Comparison of ENCODE assay signal across 8 mouse cellular contexts in the genomic region with DNA sequence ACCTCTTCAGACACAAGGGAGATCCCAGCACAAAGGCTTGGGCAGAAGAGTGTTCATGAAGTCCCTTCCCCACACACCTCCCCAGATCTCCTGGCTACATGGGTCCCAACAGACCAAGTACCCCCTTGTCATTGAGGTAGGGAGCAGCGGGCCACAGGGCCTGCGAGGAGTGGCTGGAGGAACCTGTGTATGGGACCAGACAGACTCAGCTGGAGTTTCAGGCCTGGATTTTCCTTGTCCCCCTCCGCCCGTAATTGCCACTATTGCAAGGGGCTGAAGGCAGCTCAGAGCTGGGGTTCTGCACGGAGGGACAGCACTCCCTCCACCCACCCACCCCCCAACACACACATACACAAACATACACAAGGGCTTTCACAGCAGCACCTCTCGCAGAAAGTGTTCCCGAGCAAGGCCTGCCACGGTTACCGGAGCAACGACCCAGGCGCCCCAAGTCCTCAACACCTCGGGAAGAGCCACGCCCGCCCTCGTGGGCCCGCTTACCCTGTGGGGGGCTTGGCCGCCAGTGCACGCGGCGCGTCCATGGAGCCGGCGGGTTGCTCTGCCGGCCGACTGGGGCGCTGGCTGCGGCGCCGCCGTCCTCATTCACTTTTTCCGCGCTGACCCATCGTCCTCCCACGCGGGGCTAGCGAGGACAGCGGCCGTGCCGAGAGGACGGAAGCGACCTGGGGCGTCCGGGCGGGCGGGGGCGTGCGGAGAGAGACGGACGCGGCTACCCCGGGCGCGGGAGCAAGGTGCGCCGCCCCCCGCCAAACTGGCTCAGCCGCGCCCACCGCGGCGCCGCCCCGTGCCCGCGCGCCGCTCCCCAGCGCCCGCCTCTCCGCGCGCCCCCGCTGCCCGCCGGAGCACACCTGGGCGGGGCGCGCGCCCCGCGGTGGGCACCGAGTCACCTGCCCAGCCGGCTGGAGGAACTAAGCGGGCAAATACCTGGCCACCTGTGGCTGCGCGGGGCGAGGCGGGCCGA. TPM values are rescaled to one million over a fixed set of nuclear protein-coding genes. Genes with fewer than 3 reads are reported as not detected.
DNase-seq lines count a peak whose midpoint lies in the region; ATAC-seq lines count a peak whose summit lies in the region.

Gene Cobl (minus strand): TSS at position 780 of the 982 bp plus-strand sequence.

- peak; percentile 25 for DNase-seq in urinary bladder, adult 2 months (ENCODE audit: low spot score)
- DNase-seq in urinary bladder, postnatal 10 days (ENCODE audit: low spot score), result no peak
- DNase-seq in forebrain, embryonic 14.5 days (ENCODE audit: low spot score), result peak; percentile 50
- DNase-seq in left cerebral cortex, postnatal 36 days (ENCODE audit: low spot score in 2 of 2), result peak; percentile 50 to 65
- peak; percentile 30 for DNase-seq in urinary bladder, postnatal 14 days (ENCODE audit: low spot score)
- DNase-seq in spleen, postnatal 36 days (ENCODE audit: low spot score in 2 of 2), result no peak

- intact Hi-C loops in left cerebral cortex, postnatal 36 days (cut with DNase I), result no loop called here

- H3K9me3 ChIP-seq in forebrain, embryonic 14.5 days (replicated peaks; ENCODE audit: control insufficient read depth, low read length), result no peaks in the 10 kb centered on the region
- no peaks in the 10 kb centered on the region for H3K9me3 ChIP-seq in hindbrain, embryonic 13.5 days
- H3K9me3 ChIP-seq in midbrain, embryonic 12.5 days, result no peaks in the 10 kb centered on the region

- H3K27ac ChIP-seq in forebrain, embryonic 14.5 days (ENCODE audit: low read depth, low read length), result no peak within 1 kb of the TSS
- H3K27ac ChIP-seq in hindbrain, embryonic 13.5 days, result no peak within 1 kb of the TSS
- no peak within 1 kb of the TSS for H3K27ac ChIP-seq in midbrain, embryonic 12.5 days (replicated peaks)

- peak; percentile 59 for ATAC-seq in forebrain, embryonic 14.5 days
- peak; percentile 78 for ATAC-seq in hindbrain, embryonic 13.5 days (ENCODE audit: low FRiP score)
- peak; percentile 80 for ATAC-seq in midbrain, embryonic 12.5 days (ENCODE audit: low FRiP score, low read depth)

- peak within 1 kb of the TSS; percentile 91 for H3K4me2 ChIP-seq in forebrain, embryonic 14.5 days (ENCODE audit: low read length)
- peak within 1 kb of the TSS; percentile 92 for H3K4me2 ChIP-seq in hindbrain, embryonic 13.5 days
- peak within 1 kb of the TSS; percentile 95 for H3K4me2 ChIP-seq in midbrain, embryonic 12.5 days (replicated peaks)

- 2% methylated on average over 76 of the region's 89 CpGs for WGBS in forebrain, embryonic 14.5 days
- under 1% methylated on average over 65 of the region's 89 CpGs for WGBS in hindbrain, embryonic 13.5 days
- 2% methylated on average over 66 of the region's 89 CpGs for WGBS in midbrain, embryonic 12.5 days

- H3K27me3 ChIP-seq in forebrain, embryonic 14.5 days (replicated peaks; ENCODE audit: control insufficient read depth, insufficient read depth, low read length), result peaks cover 20% of the 10 kb centered on the region; the same call in 1 of the 2 replicates
- peaks cover 27% of the 10 kb centered on the region for H3K27me3 ChIP-seq in hindbrain, embryonic 13.5 days
- H3K27me3 ChIP-seq in midbrain, embryonic 12.5 days, result peaks cover 29% of the 10 kb centered on the region

- H3K4me3 ChIP-seq in forebrain, embryonic 14.5 days (ENCODE audit: low read depth, low read length), result peak within 1 kb of the TSS; percentile 64
- H3K4me3 ChIP-seq in hindbrain, embryonic 13.5 days, result peak within 1 kb of the TSS; percentile 72
- H3K4me3 ChIP-seq in midbrain, embryonic 12.5 days, result peak within 1 kb of the TSS; percentile 75

- H3K4me1 ChIP-seq in forebrain, embryonic 14.5 days (ENCODE audit: control insufficient read depth, insufficient read depth, low read length), result peaks cover 4% of the 10 kb centered on the region; the same call in 1 of the 2 replicates
- peaks cover 14% of the 10 kb centered on the region for H3K4me1 ChIP-seq in hindbrain, embryonic 13.5 days (replicated peaks)
- H3K4me1 ChIP-seq in midbrain, embryonic 12.5 days, result peaks cover 8% of the 10 kb centered on the region

- H3K9ac ChIP-seq in forebrain, embryonic 14.5 days (ENCODE audit: low read length), result peak within 1 kb of the TSS; percentile 71
- peak within 1 kb of the TSS; percentile 82 for H3K9ac ChIP-seq in hindbrain, embryonic 13.5 days
- H3K9ac ChIP-seq in midbrain, embryonic 12.5 days (replicated peaks), result peak within 1 kb of the TSS; percentile 59

- no peaks in the 10 kb centered on the region for H3K36me3 ChIP-seq in forebrain, embryonic 14.5 days (ENCODE audit: control insufficient read depth, insufficient read depth, low read length)
- H3K36me3 ChIP-seq in hindbrain, embryonic 13.5 days, result no peaks in the 10 kb centered on the region
- H3K36me3 ChIP-seq in midbrain, embryonic 12.5 days, result no peaks in the 10 kb centered on the region

RNA-seq across cellular contexts. Expression of gene Cobl, which starts in this region (rescaled TPM):
- 15.0 and 18.1 TPM in 2 replicates for polyA plus RNA-seq in urinary bladder, adult 2 months (2012; rRNA removed)
- 4.6 and 6.6 TPM in 2 replicates for polyA plus RNA-seq in forebrain, embryonic 14.5 days (2014; fragmentation: Nextera tagmentation; extraction: Ambion mirVana)
- 8.5 and 8.6 TPM in 2 replicates for polyA plus RNA-seq in hindbrain, embryonic 13.5 days (2015; fragmentation: Nextera tagmentation; extraction: Ambion mirVana)
- 100 to 1,000 TPM; 104 to 125 TPM for total RNA-seq in left cerebral cortex, postnatal 36 days (2021)
- 2.9 and 4.0 TPM in 2 replicates for polyA plus RNA-seq in midbrain, embryonic 12.5 days (2016; fragmentation: Nextera tagmentation; extraction: Ambion mirVana)

Comparison
In these comparisons a context has a peak if more than half of its experiments do, and no peak if none do; other contexts are left out.
1. DNase-seq: peak in urinary bladder, adult 2 months (single experiment), forebrain, embryonic 14.5 days (single experiment), left cerebral cortex, postnatal 36 days (2 of 2) and urinary bladder, postnatal 14 days (single experiment); none in urinary bladder, postnatal 10 days (single experiment) and spleen, postnatal 36 days (0 of 2).
2. Peak in every context shown above with its lines, with median percentiles within 50 percentile points of each other: ATAC-seq, H3K4me2 ChIP-seq, H3K4me3 ChIP-seq and H3K9ac ChIP-seq.